Mouse (Mus musculus) bone marrow, adult 2 months (tissue): ENCODE results near the gene Camkk2.

ENCODE experiments used
- CTCF ChIP-seq: fragments of 200-500 bp; IDR thresholded peaks from 2 replicates; pipeline ENCODE4 v1.5.1; 2011; ENCODE audit warnings: low read length, control low read depth; ENCODE audit not compliant: control insufficient read depth, insufficient read depth
- POLR2A ChIP-seq: fragments of 200-500 bp; IDR thresholded peaks from 2 replicates; pipeline ENCODE4 v1.6.1; 2011; ENCODE audit warnings: low read depth, mild to moderate bottlenecking, control low read depth, low read length, borderline replicate concordance; ENCODE audit not compliant: control insufficient read depth

- TF ChIP-seq CTCF (no peak), POLR2A (no peak)
These were observed 48.4 kb downstream of the Camkk2 start for GRCm38 (mm10) chr5:122730776-122731175.
